Mouse (Mus musculus) forebrain, embryonic 11.5 days (tissue): Measurements from ENCODE around the gene Thrsp. TPM values are rescaled to one million over a fixed set of nuclear protein-coding genes. Genes with fewer than 3 reads are reported as not detected.
"Not testable (repeated sequence)": the region's sequence is repeated elsewhere in the genome, so short reads cannot be mapped to it uniquely, and the experiment has no call there.

ENCODE experiments used
- ATAC-seq: fragments of 200-750 bp; cut with Nextera tagmentation; replicated peaks from 2 replicates; pipeline ENCODE4 v1.8.0; 2017; ENCODE audit warnings: moderate TSS enrichment; ENCODE audit not compliant: low FRiP score
- DNase-seq: peaks from one replicate; pipeline ENCODE4 v3.0.0-alpha.2; 2017; ENCODE audit warnings: low spot score
- H3K27ac ChIP-seq: fragments of 300-500 bp; sonication (generic); 2 replicates; pipeline ENCODE4 v1.5.1; 2014; ENCODE audit warnings: low read depth, low read length
- H3K27me3 ChIP-seq: fragments of 300-500 bp; sonication (generic); 2 replicates; pipeline ENCODE4 v1.6.1; 2014; ENCODE audit warnings: mild to moderate bottlenecking, low read length, mixed read lengths; ENCODE audit not compliant: control insufficient read depth, insufficient read depth
- H3K36me3 ChIP-seq: fragments of 300-500 bp; sonication (generic); 2 replicates; pipeline ENCODE4 v1.6.1; 2014; ENCODE audit warnings: mild to moderate bottlenecking, low read length, moderate library complexity, mixed read lengths; ENCODE audit not compliant: control insufficient read depth, insufficient read depth
- H3K4me1 ChIP-seq: fragments of 300-500 bp; sonication (generic); replicated peaks from 2 replicates; pipeline ENCODE4 v1.6.1; 2014; ENCODE audit warnings: low read length, mixed read lengths; ENCODE audit not compliant: control insufficient read depth, insufficient read depth
- H3K4me2 ChIP-seq: fragments of 300-500 bp; sonication (generic); 2 replicates; pipeline ENCODE4 v1.6.1; 2014; ENCODE audit warnings: low read depth, mild to moderate bottlenecking, low read length, moderate library complexity, mixed read lengths; ENCODE audit not compliant: severe bottlenecking
- H3K4me3 ChIP-seq: fragments of 300-500 bp; sonication (generic); 2 replicates; pipeline ENCODE4 v1.5.1; 2014; ENCODE audit warnings: low read depth, low read length
- H3K9ac ChIP-seq: fragments of 300-500 bp; sonication (generic); 2 replicates; pipeline ENCODE4 v1.6.1; 2014; ENCODE audit warnings: low read length
- H3K9me3 ChIP-seq: fragments of 300-500 bp; sonication (generic); 2 replicates; pipeline ENCODE4 v1.6.1; 2016; ENCODE audit warnings: low read length, mixed read lengths; ENCODE audit not compliant: control insufficient read depth
- WGBS: fragments of 180-500 bp; shearing (Covaris S2); extraction: QIAGEN DNeasy Blood & Tissue Kit; methylation state at CpG from one replicate; pipeline ENCODE4 v1.1.7; 2014; 5-methylcytosine and 5-hydroxymethylcytosine counted together
- polyA plus RNA-seq: library from polyadenylated mRNA; unstranded; fragments of >200 nt; fragmentation: Nextera tagmentation; extraction: Ambion mirVana; gene quantifications from 2 replicates; pipeline ENCODE4 v1.2.1, GENCODE M21; 2014

The Thrsp gene
- polyA plus RNA-seq, result 0.28 TPM in 1 of 2 replicates, not detected in the other

DNA sequence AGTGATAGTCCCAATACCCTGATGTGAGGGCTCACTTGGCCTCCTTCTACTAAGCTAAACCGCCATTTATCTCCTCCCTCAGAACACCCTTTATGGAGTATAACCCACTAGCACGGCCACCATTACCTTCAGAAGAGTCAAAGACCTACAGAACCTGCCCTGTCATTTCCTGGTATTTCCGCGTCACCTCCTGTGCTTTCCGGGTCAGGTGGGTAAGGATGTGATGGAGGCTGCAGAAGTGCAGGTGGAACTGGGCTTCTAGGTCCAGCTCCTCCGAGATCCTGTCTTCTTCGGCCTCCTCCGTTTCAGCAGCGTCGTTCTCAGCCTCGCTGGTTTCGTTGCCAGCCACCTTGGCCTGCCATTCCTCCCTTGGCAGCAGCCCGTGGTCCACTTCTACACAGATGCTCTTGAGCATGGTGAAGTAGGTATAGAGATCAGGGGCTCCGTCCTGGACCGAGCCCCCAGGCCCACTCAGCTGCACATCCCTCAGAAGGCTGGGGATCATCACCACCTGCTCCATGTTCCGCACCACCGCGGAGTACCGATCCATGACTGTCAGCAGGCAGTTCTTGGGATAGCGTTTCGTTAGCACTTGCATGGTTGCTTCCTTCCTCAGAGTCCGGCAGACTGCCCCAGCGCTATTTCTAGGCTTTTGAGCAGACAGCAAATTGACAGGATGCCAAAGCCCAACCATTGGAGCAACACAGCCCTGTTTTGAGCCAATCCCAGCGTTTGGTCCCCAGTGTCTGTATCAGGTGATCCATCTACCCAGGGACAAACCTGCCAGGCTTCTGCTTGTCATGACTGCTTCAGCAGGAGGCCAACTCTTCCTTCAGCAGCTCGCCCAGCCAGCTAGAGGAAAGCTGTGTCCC, at the start of gene Thrsp:
TSS of gene Thrsp (minus strand) at position 825 of the 872 bp plus-strand sequence.
- DNase-seq, result no peak
- H3K9ac ChIP-seq, result no peak within 1 kb of the TSS
- no peak within 1 kb of the TSS for H3K27ac ChIP-seq
- no peak within 1 kb of the TSS for H3K4me3 ChIP-seq
- no peaks in the 10 kb centered on the region for H3K27me3 ChIP-seq
- 81% methylated on average over 25 of the region's 25 CpGs for WGBS
- no peaks in the 10 kb centered on the region for H3K9me3 ChIP-seq
- no peak within 1 kb of the TSS for H3K4me2 ChIP-seq
- ATAC-seq, result no peak
- H3K36me3 ChIP-seq, result no peaks in the 10 kb centered on the region; the same call in 1 of the 2 replicates
- H3K4me1 ChIP-seq, result no peaks in the 10 kb centered on the region

DNA sequence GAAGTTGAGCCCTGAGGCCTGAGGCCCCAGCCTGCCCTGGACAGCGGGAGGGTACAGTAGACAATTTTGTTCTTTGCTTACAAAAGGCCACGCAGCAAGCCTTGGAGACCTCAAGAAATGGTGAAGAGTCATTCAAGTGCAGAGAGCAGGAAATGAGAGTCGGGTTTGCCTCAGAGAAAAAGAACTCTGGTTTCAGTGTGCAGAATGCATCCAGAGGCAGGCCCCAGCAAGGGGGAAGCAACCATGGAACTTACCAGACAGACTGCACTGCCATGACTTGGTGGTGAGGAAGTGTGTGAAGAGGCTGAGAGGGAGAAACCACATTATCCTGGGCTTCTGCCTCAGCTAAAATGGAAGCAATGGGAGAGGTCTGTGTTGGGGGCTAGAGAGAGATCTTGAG, 38.0 kb upstream of the Thrsp start:
- no peaks in the 10 kb centered on the region for H3K9me3 ChIP-seq
- 77% methylated on average over 3 of the region's 3 CpGs for WGBS
- no peak overlapping the region for H3K4me2 ChIP-seq
- no peak overlapping the region for H3K4me3 ChIP-seq
- H3K36me3 ChIP-seq, result no peaks in the 10 kb centered on the region
- H3K4me1 ChIP-seq, result 0 out of 2 replicates have a peak, but pooled peaks cover 3% of the 10 kb centered on the region
- no peak overlapping the region for H3K27ac ChIP-seq
- no peak overlapping the region for H3K9ac ChIP-seq
- DNase-seq (no peak), ATAC-seq (no peak)
- H3K27me3 ChIP-seq, result no peaks in the 10 kb centered on the region

DNA sequence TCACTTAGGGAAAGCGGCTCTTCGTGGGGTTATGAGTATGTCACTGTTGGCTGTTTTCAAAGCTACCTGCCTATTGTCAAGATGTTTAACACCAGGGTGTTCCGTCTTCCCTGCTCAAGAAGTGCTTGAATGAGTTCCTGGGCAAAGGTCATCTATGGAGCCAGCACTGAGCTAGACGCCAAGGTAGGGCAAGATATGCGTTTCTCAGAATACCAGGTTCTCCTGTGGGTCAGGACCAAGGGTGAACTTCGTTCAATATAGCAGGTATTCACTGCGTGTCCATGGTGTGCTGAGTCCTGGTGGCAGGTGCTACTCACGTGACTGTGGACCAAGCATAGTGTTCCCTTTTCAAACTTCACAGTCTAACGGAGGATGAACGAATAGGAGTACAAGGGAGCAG, 37.3 kb upstream of the Thrsp start:
- Histone ChIP-seq H3K4me1 (0 out of 2 replicates have a peak, but pooled peaks cover 3% of the 10 kb centered on the region), H3K27ac (no peak overlapping the region), H3K4me3 (no peak overlapping the region), H3K27me3 (no peaks in the 10 kb centered on the region), H3K9ac (no peak overlapping the region), H3K4me2 (no peak overlapping the region), H3K36me3 (no peaks in the 10 kb centered on the region), H3K9me3 (no peaks in the 10 kb centered on the region)
- DNase-seq, result no peak
- ATAC-seq, result no peak
- WGBS, result 95% methylated on average over 10 of the region's 10 CpGs

- Histone ChIP-seq H3K4me3 (peak overlapping the region; percentile 23), H3K9me3 (no peaks in the 10 kb centered on the region; the same call in 1 of the 2 replicates), H3K27ac (no peak overlapping the region), H3K4me2 (peak overlapping the region; percentile 56), H3K27me3 (no peaks in the 10 kb centered on the region), H3K9ac (peak overlapping the region; percentile 40), H3K4me1 (0 out of 2 replicates have a peak, but pooled peaks cover 3% of the 10 kb centered on the region), H3K36me3 (no peaks in the 10 kb centered on the region)
- WGBS, result 8% methylated on average over 27 of the region's 27 CpGs
- ATAC-seq (peak; percentile 49), DNase-seq (peak; percentile 56)
These were observed 35.8 kb upstream of the Thrsp start for GRCm38 (mm10) chr7:97453141-97453921.

- H3K4me3 ChIP-seq, result no peak overlapping the region
- WGBS, result 83% methylated on average over 6 of the region's 6 CpGs
- H3K9ac ChIP-seq, result no peak overlapping the region
- 0 out of 2 replicates have a peak, but pooled peaks cover 3% of the 10 kb centered on the region for H3K4me1 ChIP-seq
- DNase-seq (no peak), ATAC-seq (no peak)
- H3K27me3 ChIP-seq, result no peaks in the 10 kb centered on the region
- H3K9me3 ChIP-seq, result no peaks in the 10 kb centered on the region; the same call in 1 of the 2 replicates
- H3K4me2 ChIP-seq, result no peak overlapping the region
- H3K27ac ChIP-seq, result no peak overlapping the region
- no peaks in the 10 kb centered on the region for H3K36me3 ChIP-seq
These were observed 34.7 kb upstream of the Thrsp start for GRCm38 (mm10) chr7:97452196-97452595.

- H3K9me3 ChIP-seq, H3K9ac ChIP-seq, H3K27me3 ChIP-seq, H3K4me3 ChIP-seq, ATAC-seq, H3K27ac ChIP-seq, DNase-seq, H3K4me2 ChIP-seq, H3K4me1 ChIP-seq, H3K36me3 ChIP-seq: not testable (repeated sequence)
- 83% methylated on average over 2 of the region's 2 CpGs for WGBS
These were observed 33.5 kb upstream of the Thrsp start, which contains the start of gene Kctd14 for GRCm38 (mm10) chr7:97451023-97451422. Kctd14 (plus strand) TSS chr7:97451323.

- Histone ChIP-seq H3K27me3 (no peaks in the 10 kb centered on the region), H3K4me1 (no peaks in the 10 kb centered on the region), H3K4me2 (no peak overlapping the region), H3K9ac (no peak overlapping the region), H3K27ac (peak overlapping the region; percentile 81), H3K9me3 (no peaks in the 10 kb centered on the region; the same call in 1 of the 2 replicates), H3K36me3 (no peaks in the 10 kb centered on the region), H3K4me3 (no peak overlapping the region)
- DNase-seq, result no peak
- 63% methylated on average over 6 of the region's 6 CpGs for WGBS
- peak; percentile 60; the same call in 1 of the 2 replicates for ATAC-seq
These were observed 29.6 kb upstream of the Thrsp start for GRCm38 (mm10) chr7:97447050-97447531.

GRCm38 (mm10) chr7:97446171-97446925, 28.8 kb upstream of the Thrsp start:
- no peak overlapping the region for H3K9ac ChIP-seq
- H3K9me3 ChIP-seq, result no peaks in the 10 kb centered on the region; the same call in 1 of the 2 replicates
- H3K4me1 ChIP-seq, result no peaks in the 10 kb centered on the region
- H3K4me2 ChIP-seq, result no peak overlapping the region
- no peak overlapping the region for H3K4me3 ChIP-seq
- H3K36me3 ChIP-seq, result no peaks in the 10 kb centered on the region
- no peaks in the 10 kb centered on the region for H3K27me3 ChIP-seq
- ATAC-seq, result peak; percentile 86
- peak; percentile 70 for DNase-seq
- peak overlapping the region; percentile 81 for H3K27ac ChIP-seq
- 45% methylated on average over 6 of the region's 6 CpGs for WGBS
